Mouse (Mus musculus): Measurements from ENCODE around the gene Ulk2. TPM values are rescaled to one million over a fixed set of nuclear protein-coding genes. Genes with fewer than 3 reads are reported as not detected.
A peak's percentile ranks its signal among the peaks of the same experiment; 100 is the strongest.

The Ulk2 gene
- total RNA-seq, 2 experiments from 2014 or later: 7.8 to 13.0 TPM

- ATAC-seq (replicated peaks; ENCODE audit: poor library complexity, severe bottlenecking): peak; percentile 98
Observed at GRCm38 (mm10) chr11:61761584-61762407, 93.1 kb downstream of the Ulk2 start, which contains the start of gene Prpsap2. TSS of gene Prpsap2 (minus strand) at chr11:61762088.

GRCm38 (mm10) chr11:61760518-61760917 lies 94.4 kb downstream of the Ulk2 start:
- ATAC-seq (replicated peaks; ENCODE audit: poor library complexity, severe bottlenecking): peak; percentile 40

GRCm38 (mm10) chr11:61757151-61757550 lies 97.7 kb downstream of the Ulk2 start:
- no peak for ATAC-seq (replicated peaks; ENCODE audit: poor library complexity, severe bottlenecking)

GRCm38 (mm10) chr11:61751612-61752011 lies 103.3 kb downstream of the Ulk2 start:
- peak; percentile 52 for ATAC-seq (replicated peaks; ENCODE audit: poor library complexity, severe bottlenecking)

GRCm38 (mm10) chr11:61747161-61747560 lies 107.7 kb downstream of the Ulk2 start:
- no peak for ATAC-seq (replicated peaks; ENCODE audit: poor library complexity, severe bottlenecking)

- no peak for ATAC-seq (replicated peaks; ENCODE audit: poor library complexity, severe bottlenecking)
Observed at GRCm38 (mm10) chr11:61745781-61746180, 109.1 kb downstream of the Ulk2 start.

GRCm38 (mm10) chr11:61744460-61744859 lies 110.4 kb downstream of the Ulk2 start:
- ATAC-seq (replicated peaks; ENCODE audit: poor library complexity, severe bottlenecking): no peak

GRCm38 (mm10) chr11:61743768-61744167 lies 111.1 kb downstream of the Ulk2 start:
- ATAC-seq (replicated peaks; ENCODE audit: poor library complexity, severe bottlenecking): no peak

- no peak for ATAC-seq (replicated peaks; ENCODE audit: poor library complexity, severe bottlenecking)
Observed at GRCm38 (mm10) chr11:61740500-61740899, 114.4 kb downstream of the Ulk2 start.

- no peak for ATAC-seq (replicated peaks; ENCODE audit: poor library complexity, severe bottlenecking)
Observed at GRCm38 (mm10) chr11:61737290-61737689, 117.6 kb downstream of the Ulk2 start.

GRCm38 (mm10) chr11:61732672-61733071 lies 122.2 kb downstream of the Ulk2 start:
- no peak for ATAC-seq (replicated peaks; ENCODE audit: poor library complexity, severe bottlenecking)

- peak; percentile 75 for ATAC-seq (replicated peaks; ENCODE audit: poor library complexity, severe bottlenecking)
Observed at GRCm38 (mm10) chr11:61728037-61728436, 126.8 kb downstream of the Ulk2 start.

Other genes with a start within 250 kb of the Ulk2 start
- gene Grap, start 201.8 kb downstream of the Ulk2 start, total RNA-seq (2014; fragmentation: Nextera tagmentation): 2.0 TPM in 1 of 2 replicates, not detected in the other
- gene Grap, start 201.8 kb downstream of the Ulk2 start, total RNA-seq (2017): 0.30 and 0.31 TPM in 2 replicates
- not detected in 2 replicates for gene Fam83g, start 171.0 kb downstream of the Ulk2 start, total RNA-seq (2014; fragmentation: Nextera tagmentation)
- gene Fam83g, start 171.0 kb downstream of the Ulk2 start, total RNA-seq (2017): not detected in 2 replicates
- not detected in 2 replicates for gene Slc5a10, start 134.2 kb downstream of the Ulk2 start, total RNA-seq (2014; fragmentation: Nextera tagmentation)
- gene Slc5a10, start 134.2 kb downstream of the Ulk2 start, total RNA-seq (2017): not detected in 2 replicates
- gene Prpsap2, start 93.0 kb downstream of the Ulk2 start, total RNA-seq (2014; fragmentation: Nextera tagmentation): 33.3 and 48.5 TPM in 2 replicates
- gene Prpsap2, start 93.0 kb downstream of the Ulk2 start, total RNA-seq (2017): 37.7 and 39.7 TPM in 2 replicates
- gene Akap10, start 75.2 kb upstream of the Ulk2 start, total RNA-seq (2014; fragmentation: Nextera tagmentation): 36.8 and 52.6 TPM in 2 replicates
- 37.5 and 42.1 TPM in 2 replicates for gene Akap10, start 75.2 kb upstream of the Ulk2 start, total RNA-seq (2017)
- gene Specc1, start 101.7 kb upstream of the Ulk2 start, total RNA-seq (2014; fragmentation: Nextera tagmentation): 14.4 and 16.0 TPM in 2 replicates
- 21.6 and 26.0 TPM in 2 replicates for gene Specc1, start 101.7 kb upstream of the Ulk2 start, total RNA-seq (2017)